Mouse (Mus musculus): ENCODE data around the gene Mtmr10.

The Mtmr10 gene

DNA sequence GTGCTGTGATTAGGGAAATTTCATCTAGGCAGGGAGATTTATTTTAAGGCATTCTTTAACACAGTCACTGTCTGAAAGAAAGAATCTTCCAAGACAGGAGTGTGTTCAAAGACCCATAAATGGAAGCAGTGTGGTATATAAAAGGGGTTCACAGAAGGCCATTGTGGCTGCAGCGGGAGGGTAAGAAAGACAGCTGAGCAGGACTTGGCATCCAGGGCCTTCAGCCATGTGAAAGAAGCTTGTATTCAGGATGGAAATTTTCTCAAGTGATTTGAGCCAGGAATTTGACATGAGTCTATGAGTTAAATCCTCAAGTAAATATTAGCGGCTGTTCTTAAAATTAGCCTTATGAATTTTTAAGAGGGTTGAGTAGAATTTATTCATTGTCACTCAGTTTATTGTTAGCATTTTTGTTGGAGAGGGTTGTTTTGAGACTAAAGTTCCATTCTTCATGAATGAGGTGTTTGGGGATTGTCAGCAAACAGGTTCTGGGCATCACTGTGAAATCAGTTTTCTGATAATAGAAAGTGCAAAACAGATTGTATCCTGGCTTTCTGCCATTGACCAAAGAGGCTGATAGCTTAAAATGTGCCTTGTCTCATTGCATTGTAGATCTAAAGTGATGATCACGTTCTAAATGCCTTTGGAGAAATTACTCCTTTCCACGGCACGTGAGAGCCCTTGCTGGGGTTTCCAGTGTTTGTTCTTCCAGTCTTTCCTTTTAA is 9.0 kb downstream of the Mtmr10 start:
- DNase-seq, result no peak

DNA sequence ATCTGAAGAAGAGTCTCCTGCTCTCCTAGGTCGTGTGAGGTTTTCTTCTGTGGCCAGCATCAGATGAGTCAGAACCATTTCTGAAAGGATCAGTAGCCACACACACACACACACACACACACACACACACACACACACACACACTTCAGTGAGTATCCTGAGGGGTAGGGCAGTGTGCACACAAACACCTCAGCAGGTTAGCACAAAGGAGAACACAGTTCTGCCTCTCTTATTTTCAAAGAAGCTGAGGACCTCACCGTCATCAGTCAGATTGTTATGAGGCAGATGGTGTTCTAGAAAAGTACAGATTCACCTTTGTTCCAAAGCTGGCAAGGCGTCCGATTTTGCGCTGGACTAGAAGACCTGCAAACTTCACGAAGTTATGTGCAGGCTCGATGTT is 22.8 kb downstream of the Mtmr10 start:
- no peak for DNase-seq

DNA sequence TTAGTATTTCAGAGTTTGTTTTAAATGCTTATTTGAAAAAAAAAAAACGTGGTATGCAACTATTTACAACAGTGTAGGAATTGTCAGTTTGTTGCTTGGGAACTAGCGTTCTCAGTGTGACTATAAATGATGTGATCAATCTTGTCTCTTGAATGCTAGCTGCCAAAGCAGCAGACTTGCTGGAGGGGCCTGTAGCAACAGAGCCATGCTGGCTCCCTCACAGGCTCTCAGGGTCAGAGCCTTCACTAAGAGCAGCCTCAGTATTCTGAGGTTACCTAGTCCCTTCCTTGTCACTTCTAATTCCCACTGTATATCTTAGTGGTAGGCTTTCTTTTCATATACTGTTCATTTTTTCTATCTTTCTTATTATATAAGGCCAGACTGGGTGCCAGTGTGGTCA is 23.3 kb downstream of the Mtmr10 start:
- DNase-seq, result no peak

DNA sequence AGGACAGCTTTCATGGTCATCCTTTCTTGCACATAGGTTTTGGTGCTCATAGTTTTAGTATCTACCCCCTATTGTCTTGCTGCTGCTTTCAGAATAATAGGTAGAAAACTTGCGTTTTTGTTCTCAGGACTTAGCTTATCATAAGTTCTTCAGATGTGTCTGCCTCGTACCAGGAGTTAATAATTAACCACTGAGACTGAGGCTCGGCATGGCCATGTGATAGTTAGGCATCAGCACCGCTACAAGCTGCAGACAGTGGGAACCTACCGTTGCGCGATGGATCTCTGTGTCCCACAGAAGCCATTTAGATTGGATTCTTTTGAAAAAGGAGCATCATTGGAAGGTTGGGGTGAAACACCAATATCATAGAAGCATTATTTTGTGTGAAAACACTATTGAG is 25.4 kb downstream of the Mtmr10 start:
- no peak for DNase-seq

DNA sequence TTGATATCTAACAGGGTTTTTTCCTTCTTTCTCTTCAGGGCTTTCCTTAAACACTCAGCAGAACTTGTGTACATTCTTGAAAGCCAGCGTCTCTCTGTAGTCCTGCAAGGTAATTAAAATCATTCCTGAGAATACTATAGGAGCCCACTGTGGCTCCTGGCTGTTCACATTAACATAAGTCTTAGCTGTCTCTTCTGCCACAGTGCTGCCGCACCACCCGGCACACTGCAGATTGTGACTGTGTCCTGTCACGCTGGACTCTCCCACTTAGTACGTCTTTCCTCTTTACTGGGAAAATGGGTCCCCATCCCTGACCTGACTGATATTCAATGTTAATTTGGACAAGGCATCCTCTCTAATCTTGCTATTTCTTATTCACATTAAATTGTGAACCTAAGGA is 33.7 kb downstream of the Mtmr10 start:
- DNase-seq, result no peak

DNA sequence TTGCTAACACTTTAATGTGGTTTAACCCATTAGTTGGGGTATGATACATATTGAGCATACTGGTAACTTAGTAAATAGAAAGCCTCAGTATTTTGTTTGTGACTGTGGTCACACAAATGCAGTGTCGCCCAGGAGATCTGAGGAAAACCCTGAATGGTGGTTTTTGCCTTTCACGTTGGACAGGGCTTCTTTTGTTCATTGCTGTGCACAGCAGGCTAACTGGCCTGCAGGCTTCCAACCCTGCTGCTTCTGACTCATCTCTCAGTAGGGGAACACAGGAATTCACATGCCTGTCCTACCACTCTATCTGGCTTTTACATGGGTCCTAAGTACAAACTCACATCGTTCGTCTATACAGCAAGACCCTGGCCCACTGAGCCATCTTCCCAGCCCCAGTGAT is 34.2 kb downstream of the Mtmr10 start:
- DNase-seq, result no peak

DNA sequence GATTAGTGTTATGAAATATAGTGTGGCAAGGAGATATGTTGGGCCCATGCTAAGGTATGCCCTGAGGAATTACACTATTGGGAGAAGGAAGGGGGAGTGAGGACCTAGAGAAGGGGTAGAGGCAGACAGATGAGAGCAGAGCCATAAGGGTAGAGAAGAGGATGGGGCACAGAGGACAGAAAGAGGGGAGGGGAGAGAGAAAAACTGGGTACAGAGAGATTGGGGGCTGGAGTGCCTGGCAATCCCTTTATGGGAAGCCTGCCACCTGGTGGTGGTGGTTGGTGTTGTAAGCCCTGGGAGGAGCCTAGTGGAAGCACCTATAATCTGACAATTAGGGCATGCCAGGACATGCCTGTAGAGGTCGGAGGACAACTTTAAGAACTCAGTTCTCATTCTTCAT is 39.4 kb downstream of the Mtmr10 start:
- peak; percentile 85 for DNase-seq

DNA sequence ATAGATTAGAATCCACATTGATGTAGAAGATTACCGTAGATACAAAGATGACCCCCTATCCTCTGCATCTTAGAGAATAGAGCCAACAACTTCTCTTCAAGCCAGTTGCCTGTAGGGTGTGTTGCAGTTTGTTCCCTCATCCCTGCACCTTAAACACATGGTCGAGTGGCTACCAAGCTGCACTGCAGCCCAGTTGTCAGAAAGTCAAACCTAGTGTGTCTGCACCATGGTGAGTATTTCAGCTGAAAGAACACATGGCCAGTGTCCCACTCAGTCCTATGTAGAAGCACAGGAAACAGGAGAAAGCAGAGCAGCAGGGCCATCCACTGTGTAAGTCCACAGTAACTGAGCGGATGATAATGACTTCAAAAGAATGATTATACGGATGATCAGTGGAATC is 40.0 kb downstream of the Mtmr10 start:
- DNase-seq, result no peak

DNA sequence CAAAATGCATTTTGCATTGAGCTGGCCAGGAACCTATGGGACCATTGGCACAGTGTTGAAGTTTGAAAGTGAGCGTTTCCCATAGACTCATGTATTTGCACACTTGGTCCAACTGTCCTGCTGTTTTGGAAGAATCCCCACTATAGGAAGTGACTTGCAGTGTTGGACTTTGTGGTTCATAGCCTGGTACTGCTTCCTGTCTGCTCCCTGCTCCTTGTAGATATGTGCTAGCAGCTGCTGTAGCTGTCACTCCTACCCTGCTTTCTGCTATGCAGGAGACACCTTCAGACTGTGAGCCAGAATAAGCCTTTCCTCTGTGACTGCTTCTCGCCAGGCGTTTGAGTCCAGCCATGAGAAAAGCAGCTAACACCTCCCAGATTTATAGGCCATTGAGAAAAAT is 43.9 kb downstream of the Mtmr10 start:
- DNase-seq, result no peak

DNA sequence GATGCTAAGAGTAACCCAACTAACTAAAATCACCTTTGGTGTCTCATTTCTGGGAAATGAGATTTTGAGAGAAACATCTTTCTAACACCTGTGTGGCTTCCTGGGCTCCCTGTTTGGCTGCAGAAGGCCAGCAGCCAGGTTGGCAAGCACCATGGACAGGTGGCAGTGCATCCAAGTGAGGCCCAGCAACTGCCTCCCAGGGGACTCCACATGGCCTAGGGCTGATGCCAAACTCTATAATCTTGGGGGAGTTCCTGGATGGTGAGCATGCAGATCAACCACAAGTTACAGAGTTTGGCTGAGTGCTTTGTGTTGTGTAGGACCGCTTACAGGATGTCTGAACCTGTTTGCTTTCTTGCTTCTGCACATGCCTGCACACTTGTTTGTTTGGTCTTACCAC is 45.2 kb downstream of the Mtmr10 start:
- no peak for DNase-seq

DNA sequence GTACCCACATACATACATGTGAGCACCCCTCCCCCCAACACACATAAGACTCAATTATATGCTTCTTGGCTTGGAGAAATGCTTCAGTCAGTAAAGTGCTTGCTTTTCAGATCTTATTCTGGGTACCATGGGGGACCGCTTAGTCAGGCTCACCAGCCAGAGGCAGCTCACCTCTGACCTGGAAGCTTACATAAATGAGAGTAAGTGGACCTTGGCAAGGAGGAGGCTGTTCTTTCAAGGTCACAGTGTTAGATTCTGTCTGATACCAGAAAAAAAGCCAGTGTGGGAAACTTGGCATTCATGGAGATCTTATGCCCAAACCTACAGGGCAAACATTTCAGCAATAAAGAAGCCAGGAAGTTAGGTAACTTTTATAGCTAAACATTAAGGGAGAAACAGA is 60.4 kb downstream of the Mtmr10 start:
- no peak for DNase-seq

DNA sequence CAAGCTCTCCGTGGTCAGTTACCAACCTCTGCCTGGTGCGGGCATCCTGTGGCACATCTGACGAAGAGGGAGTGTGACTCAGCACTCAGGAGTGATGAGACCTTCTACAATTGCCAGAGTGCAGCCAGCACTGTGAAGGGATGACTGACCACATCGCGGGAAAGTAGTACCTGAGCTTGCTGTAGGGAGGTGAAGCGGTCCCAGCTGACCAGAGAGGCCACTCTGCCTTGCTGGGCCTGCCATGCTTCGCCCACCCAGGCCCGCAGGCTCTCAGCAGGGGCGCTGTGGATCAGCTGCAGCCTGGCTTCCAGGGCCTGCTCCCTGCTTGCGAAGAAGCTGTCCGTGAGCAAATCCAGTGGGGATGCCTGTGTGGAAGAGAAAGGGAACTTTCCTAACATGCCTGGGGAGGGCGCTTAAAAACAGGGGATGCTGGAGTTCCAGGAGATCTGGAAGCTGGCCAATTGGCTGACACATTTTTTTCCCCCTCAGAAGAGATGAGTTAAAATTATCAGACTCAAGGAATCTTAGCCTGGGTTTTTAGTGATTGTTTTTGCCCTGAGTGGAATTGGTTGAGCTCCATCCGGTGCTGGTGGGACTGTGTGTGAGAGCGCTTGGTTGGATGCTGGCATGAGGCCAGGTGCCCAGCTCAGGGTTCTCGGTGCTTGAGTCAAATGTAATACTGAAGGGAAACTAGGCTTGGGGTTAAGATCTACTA is 61.9 kb downstream of the Mtmr10 start:
- DNase-seq, result peak; percentile 40

DNA sequence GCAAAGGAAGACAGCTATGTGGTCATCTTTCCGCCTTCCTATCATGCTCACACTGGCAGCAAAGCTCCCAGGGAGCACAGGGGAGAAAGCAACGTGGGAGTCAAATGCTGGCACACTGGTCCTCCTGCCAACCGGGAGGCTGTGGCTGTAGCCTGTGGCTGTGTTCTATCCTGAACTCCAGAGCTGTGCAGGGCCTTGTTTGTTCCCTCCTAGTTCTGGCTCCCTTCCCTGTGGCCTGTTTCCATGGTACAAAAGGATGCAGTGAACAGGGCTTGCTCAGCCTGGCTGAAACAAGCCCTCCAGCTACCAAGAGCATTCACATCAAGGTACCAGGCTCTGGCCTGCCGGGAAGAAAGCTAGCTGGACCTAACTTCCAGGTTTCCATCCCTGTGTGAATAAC is 63.6 kb downstream of the Mtmr10 start:
- peak; percentile 54 for DNase-seq

DNA sequence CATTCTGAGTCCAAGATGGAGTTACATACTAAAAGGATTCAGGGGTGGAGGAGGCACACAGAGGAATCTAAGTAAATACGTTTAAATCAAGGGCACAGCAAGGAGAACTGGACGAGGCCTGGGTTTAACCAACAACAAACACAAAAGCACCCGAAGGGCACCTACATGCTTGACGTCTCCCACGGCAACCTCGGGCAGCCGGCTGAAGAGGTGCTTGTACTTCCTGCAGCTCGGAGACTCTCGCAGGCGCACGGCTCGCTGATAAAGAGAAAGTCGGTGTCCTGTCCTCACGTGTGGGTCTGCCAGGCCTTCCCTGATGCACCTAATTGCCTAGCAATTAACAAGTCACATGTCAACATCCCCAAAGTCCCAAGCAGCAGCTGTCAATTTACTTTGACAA is 66.8 kb downstream of the Mtmr10 start:
- DNase-seq, result no peak

DNA sequence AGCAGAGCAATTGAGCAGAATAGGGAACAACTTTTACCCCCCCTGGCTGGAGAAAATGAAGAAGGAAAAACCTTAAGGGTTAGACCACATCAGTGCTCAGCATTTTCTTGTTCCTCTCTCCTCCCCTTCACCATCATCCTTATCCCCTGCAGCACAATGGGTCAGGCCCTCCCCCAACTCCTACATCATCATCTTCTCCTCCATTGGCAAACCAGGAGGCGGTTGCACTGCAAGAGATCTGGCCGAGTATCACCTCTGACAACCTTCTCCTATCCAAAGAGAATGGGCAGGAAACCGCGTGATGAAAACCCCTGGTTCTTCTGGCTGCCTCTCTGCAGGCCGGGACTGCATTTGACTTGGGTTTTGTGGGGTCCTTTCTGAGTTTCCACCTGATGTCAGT is 69.2 kb downstream of the Mtmr10 start:
- DNase-seq, result no peak

DNA sequence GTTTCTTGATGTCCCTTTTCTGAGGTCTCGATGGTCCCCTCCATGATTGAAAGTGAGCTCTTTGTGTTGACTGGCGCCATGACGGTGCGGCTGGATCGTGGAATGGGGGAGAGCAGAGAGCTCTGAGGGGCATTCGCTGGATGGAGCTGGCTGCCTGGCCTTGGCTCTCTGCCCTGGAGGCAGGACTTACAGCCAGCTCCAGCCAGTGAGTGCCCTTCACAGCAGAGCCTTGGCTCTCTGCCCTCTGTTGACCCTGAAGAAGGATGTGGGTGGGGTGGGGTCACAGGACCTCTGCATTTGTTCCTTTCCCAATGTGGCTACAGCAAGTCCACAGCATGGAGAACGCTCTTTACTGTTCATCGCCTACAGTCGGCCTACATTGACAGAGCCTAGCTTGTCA is 70.0 kb downstream of the Mtmr10 start:
- DNase-seq, result peak; percentile 60

DNA sequence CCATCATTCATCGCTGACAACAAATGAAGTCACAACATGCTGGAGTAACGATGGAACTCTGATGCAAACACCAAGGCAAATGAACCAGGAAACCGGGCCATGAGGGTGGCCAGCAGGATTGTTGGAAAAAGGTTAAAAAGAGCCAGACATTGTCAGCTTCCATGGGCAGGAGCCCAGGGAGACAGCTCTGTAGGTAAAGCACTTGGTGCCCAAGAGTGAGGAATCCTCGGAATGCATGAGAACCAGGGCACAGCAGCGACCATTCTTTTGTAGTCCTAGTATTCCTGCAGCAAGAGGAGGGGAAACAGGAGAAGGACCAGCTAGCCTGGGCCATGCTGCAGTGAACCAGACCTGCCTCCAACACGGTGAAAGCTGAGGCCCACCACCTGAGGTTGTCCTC is 71.2 kb downstream of the Mtmr10 start:
- no peak for DNase-seq

DNA sequence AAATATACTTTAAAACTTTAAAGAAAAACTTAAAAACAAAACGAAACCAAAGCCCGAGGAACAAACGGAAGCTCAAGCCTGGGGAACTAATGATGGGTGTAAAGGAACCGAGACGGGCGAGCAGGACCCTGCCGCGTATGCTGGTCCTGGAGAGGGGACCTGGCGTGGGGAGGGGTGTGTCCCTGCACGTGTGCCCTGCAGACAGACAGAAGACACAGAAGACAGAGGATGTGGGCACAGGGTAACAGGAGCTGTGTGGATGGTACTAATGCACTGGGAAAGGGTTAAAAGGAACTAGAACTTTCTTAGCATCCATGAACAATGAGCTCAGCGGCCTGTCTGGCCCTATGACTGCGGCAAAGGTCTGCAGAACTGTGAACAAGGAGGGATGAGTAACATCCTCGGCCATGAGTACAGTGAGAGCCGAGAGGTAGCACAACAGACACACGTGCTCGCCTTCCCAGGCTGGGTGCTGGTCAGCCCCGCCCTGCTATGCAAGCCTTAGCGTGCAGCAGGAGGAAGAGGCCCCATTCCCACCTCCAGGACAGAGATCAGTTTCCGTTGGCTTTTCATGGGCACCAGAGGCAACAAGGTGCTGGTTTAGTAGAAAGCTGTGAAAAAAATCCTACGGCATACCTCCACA is 72.6 kb downstream of the Mtmr10 start:
- DNase-seq, result no peak

DNA sequence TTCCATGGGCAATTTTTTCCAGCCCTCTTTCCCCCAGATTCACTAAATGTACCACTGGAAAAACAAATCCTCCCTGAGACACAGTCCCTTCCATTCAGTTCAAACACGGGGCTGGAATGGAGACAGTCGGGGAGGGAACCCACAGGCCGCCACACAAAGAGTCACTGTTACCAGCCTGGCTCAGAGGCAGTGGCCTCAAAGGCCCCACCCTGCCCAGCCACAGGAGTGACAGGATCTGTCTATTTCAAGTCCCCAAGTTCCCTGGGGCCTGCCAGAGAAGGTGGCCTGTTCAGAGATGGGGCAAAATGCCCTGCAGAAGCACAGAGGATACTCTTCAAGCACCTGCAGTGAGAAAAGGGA is 73.1 kb downstream of the Mtmr10 start:
- no peak for DNase-seq

DNA sequence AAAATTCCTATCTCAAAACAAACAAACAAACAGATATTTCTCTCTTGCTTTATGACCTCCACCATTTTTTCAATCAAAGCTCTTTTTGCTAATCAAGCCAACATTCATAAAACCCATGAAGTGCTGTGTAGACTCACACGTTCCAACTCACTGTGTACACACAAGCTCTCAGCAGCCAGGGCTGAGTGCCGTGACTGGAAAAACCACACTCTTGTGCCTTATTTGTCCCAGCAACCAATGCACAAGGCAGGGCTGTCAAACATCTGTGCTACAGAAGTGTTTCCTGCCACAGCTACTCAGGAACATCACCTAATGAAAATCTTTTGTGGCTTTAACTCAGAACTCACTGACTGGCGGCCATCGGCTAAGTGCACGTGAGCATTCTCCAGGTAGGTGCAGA is 78.4 kb downstream of the Mtmr10 start:
- no peak for DNase-seq

DNA sequence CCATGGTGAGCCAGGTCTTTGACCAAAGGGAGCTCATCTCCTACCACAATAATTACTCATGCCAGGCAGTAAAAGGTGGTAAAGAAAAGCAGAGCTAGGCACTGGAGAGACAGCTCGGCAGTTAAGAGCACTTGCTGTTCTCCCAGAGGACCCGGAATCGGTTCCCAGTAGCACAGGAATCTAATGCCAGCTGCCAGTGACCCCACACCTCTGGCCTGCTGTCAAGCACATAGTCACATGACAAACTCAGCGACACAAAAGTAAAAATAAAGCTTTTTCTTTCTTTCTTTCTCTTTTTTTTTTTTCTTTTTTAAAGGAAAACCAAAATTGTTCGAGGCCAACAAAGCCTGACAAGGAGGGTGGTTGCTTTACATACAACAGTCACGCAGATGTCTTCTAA is 82.4 kb downstream of the Mtmr10 start:
- DNase-seq, result no peak

DNA sequence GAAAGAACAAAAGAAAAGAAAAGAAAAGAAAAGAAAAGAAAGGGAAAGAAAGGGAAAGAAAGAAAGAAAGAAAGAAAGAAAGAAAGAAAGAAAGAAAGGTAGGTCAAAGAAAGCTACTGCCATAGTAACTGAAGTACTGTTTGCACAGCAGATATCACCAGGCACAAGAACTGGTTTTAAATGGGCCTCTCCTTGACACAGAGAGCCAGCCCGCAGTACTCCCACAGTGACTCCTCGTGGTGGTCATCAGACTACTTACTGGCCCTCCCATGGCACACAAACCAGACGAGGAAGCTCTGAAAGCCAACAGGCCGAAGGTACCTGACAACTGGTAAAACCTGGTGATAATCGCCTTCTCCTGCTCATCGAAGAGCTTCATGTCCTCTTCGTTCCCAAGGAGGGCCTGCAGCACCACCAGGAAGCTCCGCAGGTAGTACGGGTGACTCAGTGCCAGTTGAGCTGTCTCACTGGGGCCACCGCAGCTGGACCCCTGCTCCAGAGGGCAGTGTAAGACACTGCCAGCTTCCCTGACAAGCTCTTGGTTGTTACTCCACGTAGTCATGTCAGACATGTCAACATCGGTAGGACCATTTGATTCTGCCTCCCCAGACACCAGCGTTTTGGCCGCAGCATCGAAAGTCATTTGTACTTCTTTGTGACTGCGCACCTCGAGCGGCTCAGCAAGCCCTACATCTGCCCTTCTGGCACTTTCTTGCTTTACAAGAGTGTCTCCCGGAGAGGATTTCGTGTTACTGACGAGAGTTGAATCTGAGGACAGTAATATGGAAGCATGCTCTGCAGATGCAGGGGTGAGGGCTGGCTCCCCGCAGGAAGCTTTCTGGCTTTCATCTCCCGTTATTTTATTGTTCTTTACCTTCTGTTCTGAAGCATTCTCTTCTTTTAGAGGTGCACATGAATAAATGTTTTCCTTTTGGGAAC is 84.8 kb downstream of the Mtmr10 start:
- no peak for DNase-seq

DNA sequence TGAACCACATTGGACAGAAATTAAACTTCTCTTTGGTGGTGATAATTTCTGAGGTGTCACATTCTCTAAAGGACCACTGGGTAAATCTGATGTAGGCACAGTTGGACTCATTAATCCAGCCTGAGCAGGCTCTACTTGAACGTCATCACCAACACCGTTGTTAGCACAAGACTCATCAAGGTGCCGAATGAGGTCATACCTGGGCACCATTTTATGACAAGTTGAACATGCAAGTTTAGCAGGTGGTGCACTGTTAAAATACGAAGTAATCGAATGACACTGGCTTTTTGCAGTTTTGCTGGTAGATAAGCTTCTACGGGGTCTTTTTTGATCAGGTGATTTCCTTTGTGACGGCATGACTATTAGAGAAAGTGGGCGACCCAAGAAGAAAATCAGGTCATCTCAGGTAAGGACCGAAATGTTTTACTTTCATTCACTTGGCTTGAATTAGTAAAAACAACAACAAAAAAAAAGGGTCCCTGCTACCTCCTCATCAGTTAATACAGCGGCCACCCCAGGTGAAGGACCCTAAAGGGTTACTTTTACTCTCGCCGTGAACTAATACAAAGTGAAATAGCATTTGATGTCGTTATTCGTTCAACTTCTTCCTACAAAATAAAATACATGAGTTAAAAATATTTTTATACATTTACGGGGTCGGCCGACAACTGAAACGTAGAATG is 85.8 kb downstream of the Mtmr10 start:
- DNase-seq, result no peak

All from right cerebral cortex, postnatal 4 days (tissue).